Mouse (Mus musculus): ENCODE measurements around the gene Neurl2.
"Not testable (repeated sequence)": the region's sequence is repeated elsewhere in the genome, so short reads cannot be mapped to it uniquely, and the experiment has no call there.

The Neurl2 gene

DNA sequence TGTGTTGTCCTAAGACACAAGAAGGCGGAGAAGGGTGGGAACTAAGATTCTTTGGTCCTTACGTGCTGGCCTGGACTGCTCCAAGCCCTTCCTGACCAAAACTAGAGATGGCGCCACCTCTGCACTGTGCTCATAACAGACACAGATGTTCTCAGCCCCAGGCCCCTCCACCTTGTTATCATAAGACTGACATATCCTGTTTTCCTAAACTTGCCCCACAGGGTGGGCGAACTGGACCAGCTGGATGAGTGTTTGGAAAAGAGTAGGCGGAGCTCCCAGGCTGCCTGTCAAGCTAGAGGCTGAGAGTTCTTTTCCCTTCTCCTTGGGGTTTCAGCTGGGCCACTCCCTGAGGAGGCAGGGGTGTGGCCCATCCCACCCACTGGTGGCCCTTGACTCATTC lies 15.6 kb downstream of the Neurl2 start:
- in situ Hi-C loops (cut with MboI; ENCODE audit: low sequenced_read_pairs) = no loop called here

DNA sequence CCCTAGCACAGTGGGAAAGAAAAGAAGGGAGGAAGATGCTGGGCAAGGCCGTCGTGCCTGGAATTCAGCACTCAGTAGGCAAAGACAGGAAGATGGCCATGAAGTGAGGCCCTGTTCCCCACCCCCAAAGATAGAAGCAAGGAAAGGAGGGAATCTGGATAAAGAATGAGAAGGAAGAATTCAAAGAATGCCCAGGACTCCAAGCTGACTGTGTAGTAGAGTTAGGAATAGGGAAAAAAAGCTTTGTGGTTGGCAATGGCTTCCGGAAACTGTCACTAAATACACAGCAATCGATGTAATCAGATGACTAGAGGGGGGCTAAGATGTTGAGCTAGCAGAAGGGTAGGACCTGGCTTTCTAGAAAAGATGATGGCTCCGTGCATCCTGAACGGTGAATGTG lies 16.1 kb downstream of the Neurl2 start:
- in situ Hi-C loops (cut with MboI; ENCODE audit: low sequenced_read_pairs) = no loop called here

DNA sequence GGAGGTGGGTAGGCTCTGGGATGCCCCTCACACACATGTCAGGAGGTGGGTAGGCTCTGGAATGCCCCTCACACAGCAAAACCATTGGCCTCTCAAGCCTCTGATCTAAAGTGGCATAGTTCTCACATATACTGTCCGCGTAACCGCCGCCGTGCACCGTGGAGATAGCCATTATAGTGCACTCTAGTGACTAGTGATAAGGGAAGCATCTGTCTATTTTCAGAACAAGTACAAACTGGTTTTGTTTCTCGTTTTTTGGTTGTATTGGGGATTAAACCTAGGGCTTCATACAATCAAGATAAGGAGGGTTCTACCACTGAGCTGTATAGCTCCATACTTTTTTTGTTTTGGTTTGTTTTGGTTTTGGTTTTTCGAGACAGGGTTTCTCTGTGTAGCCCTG lies 17.4 kb downstream of the Neurl2 start:
- in situ Hi-C loops (cut with MboI; ENCODE audit: low sequenced_read_pairs) = no loop called here

DNA sequence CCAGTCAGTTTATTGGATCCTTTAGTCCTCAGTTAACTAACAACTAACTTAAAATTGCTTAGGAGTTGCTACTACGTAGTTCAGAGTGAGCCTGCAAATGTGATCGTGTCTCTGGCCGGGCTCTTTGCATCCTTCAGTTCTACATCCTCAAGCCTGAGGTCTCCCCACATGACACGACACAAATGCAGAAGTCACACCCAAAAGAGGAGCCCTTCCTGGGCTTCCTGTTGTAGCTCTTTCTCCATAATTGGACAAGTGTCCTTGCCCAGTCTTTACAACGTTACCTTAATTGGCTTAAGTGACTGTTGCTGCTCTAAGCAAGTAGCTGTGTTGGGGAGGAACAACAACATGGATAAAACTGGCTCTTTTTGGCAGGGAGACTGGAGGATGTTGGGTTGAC lies 17.9 kb downstream of the Neurl2 start:
- in situ Hi-C loops (cut with MboI; ENCODE audit: low sequenced_read_pairs) = no loop called here

DNA sequence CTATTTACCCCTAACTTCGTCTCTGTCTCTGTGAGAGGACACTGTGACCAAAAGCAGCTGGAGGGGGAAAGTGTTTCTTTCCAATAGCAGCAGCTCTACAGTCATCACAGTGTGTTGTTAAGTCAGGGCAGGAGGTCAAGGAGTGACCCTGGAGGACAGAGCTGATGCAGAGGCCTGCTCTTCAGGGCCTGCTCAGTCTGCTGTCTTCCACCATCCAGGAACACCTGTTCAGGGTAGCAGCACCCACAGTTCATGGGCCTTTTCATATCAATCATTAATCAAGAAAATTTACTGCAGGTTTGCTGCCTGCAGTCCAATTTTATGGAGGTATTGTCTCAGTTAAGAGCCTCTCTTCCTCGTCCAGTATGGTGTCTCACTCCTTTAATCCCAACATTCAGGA lies 19.7 kb downstream of the Neurl2 start:
- in situ Hi-C loops (cut with MboI; ENCODE audit: low sequenced_read_pairs) = no loop called here

DNA sequence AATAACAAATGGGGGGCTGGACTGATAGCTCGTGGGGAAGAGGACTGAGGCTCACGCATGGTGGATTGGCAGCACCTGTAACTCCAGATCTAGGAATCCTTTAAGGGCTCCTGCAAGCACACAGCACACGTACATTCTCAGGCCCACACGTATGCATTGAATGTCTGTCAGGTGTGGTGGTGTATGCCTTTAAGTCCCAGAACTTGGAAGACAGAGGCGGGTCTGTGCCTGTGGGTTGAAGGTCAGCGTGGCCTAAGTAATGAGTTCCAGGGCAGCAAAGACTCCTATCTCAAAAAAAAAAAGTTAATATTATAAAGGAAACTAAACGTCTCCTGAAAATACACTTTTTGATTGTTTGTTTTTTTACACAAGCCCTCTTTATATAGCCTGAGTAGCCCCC lies 26.6 kb downstream of the Neurl2 start:
- in situ Hi-C loops (cut with MboI; ENCODE audit: low sequenced_read_pairs) = no loop called here

DNA sequence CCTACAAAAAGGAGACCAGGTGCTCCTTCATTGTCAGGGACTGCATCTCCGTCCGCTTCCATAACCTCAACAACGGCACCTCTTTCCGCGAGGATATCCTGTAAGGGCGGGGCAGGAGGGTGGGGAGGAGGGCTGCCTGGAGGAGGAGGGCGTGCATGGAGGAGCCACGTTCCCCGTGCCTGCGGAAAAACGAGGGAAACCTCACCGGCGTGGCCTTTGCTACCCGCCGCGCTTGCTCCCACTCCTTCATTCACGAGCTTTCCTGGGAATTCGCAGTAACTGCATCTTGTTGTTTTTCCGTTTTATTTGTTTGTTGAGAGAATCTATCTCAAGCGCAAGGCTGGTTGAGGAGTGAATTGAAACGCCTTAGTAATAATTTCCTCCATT lies 27.9 kb downstream of the Neurl2 start:
- in situ Hi-C loops (cut with MboI; ENCODE audit: low sequenced_read_pairs) = no loop called here

DNA sequence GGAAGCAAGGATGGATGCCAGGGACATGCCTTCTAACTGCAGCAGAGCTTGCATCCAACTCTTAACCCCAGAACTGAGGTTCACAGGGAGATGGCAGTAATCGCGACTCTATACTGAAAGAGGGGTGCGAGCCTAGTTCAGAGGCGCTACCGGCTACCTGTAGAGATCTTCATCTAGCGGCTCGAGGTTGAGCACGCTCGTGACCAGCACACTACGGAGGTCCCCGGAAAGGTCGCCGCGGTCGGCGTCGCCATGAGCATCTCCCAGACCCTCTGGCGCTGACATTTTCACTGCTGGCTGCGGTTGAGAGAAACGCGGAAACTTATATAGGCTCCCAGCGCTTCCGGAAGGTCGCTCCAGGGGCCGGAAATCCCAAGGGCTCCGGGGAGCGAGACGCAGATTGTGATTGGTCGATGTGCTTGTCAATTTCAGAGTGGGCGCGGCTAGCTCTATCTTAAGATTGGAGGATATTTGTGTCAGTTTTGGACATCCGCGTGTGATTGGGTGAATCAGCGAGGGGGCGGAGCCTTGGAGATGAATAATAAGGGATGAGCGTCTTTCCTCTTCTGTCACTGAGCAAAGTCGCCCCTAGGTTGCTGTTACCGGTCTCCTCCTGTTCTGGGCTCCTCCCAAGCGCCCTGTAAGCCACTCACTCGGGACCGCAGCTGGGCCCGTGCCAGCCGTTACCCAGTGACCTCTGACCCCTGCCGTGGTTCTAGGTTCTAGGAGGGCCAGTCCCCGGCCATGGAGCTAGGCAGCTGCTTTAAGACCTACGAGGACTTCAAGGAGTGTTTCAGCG lies 28.5 kb downstream of the Neurl2 start, which contains the start of the genes Acot8 and Zswim3:
TSS of gene Acot8 (minus strand) at position 350 of the 799 bp plus-strand sequence.
TSS of gene Zswim3 (plus strand) at position 566 of the 799 bp plus-strand sequence.
- in situ Hi-C loops (cut with MboI; ENCODE audit: low sequenced_read_pairs) = no loop called here

DNA sequence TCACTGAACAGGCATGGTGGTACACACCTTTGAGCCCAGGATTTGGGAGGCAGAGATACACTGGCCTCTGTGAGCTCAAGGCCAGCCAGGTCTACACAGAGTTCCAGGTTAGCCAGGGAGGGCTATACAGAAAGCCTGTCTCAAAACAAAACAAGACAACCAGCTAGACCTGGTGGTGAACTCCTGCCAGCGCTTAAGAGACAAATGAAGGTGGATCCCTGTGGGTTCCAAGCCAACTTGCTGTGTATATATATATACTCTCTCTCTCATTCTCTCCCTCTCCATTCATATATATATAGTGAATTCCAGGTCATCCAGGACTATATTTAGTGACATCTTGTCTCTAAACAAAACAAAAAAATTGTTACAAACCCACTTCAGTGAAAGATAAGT lies 29.3 kb downstream of the Neurl2 start:
- in situ Hi-C loops (cut with MboI; ENCODE audit: low sequenced_read_pairs) = no loop called here

DNA sequence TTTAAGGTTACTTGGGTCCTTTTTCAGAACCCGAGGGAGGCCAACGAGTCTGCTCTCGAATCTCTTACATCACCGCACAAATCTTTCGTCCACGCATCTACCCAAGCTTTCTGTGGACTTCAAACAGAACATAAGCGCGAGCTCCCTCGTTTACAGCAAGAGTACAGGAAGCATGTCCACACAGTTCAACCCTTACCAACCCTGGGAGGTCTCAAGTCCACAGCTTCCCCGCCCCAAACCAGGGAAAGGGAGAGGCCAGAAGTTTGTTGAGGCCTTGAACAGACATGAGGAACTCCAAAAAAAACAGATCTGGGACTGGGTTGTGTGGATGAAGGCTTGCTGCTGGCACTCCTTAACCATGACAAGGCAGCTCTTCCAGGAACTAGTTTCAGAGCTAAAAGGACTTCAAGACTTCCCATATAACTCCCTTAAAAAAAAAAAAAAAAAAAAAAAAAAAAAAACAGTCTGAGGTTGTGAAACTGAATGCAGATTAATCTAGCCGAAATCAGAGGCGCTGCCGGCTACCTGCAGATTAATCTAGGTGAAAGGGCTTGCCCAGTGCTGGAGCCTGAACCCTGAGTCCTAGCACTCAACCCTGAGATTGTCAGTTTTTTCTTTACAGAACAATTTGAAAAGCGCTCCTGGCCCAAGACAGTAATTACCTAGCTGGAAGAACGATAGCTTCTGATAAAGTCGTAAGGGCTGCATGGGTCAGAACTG lies 29.9 kb downstream of the Neurl2 start:
- in situ Hi-C loops (cut with MboI; ENCODE audit: low sequenced_read_pairs) = no loop called here

DNA sequence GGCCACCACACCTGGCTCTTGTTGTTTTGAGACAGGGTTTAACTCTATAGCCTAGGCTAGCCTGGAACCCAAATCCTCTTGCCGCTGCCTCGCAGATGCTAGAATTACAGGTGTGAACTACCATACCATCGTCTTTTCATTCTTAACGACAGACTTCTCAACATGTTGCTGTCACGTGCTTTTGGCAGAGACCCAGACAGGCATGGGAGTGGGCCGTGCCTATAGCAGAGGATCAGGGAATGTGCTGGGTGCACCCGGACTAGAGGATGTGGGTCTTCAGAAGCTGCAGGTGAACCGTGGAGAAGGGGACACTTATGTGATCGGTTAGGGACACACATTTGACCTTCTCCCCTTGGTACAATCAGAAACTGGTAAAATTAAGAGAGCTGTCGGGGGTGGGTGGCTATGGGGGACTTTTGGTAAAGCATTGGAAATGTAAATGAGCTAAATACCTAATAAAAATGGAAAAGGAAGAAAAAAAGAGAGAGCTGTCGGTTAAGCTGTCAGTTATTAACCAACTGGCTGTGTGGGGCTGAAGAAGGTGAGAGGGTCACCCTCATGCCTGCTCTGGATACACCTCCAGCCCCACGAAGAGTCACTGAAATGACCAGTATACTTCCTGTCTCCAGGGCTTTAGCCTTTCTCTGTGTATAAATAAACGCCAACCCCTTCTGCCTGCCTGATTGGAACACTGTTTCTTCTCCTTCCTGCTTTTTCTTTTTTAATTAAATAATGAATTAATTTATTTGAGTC lies 32.8 kb downstream of the Neurl2 start:
- in situ Hi-C loops (cut with MboI; ENCODE audit: low sequenced_read_pairs) = no loop called here

DNA sequence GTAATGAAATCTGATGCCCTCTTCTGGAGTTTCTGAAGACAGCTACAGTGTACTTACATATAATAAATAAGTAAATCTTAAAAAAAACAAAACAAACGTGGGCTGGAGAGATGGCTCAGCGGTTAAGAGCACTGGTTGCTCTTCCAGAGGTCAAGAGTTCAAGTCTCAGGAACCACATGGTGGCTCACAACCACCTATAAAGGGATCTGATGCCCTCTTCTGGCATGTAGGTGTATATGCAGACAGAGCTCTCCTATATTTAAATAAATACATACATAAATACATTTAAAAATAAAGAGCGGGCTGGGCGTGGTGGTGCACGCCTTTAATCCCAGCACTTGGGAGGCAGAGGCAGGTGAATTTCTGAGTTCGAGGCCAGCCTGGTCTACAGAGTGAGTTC lies 34.7 kb downstream of the Neurl2 start:
- in situ Hi-C loops (cut with MboI; ENCODE audit: low sequenced_read_pairs) = not testable (repeated sequence)

DNA sequence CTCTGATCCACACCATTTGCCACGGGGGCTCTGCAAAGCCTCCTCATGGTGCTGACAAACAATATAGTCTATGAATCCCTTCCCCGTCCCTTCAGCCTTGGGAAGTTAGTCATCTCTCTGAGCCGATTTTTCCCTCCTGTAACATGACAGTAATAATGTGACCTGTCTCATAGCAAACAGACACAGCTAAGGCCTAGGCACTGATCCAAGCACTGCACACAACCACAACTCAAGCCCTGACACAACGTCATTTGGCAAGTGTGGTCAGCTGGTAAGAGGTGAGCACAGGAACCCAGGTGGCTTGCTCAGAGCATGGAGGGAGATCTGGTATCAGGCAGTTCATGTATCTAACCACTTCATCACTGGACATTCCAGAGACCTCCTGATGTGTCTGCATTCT lies 37.4 kb downstream of the Neurl2 start:
- in situ Hi-C loops (cut with MboI; ENCODE audit: low sequenced_read_pairs) = no loop called here

DNA sequence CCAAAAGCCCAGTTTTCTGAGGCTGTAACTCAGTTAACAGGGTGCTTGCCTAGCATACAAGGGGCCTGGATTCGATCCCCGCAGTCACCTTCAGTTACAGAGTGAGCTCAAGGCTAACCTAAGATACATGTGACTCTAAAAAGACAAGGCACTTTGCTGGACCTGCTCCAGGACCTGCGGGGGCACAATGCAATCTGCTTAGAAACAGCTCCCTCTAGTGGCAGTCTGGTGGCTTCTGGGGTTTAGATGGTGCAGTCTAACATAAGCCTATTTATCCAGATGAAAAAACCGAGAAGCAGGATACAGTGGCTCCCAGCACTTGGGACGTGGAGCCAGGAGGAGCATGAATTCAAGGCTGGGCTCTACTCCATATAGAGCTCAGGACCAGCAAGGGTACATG lies 39.0 kb downstream of the Neurl2 start:
- in situ Hi-C loops (cut with MboI; ENCODE audit: low sequenced_read_pairs) = no loop called here

DNA sequence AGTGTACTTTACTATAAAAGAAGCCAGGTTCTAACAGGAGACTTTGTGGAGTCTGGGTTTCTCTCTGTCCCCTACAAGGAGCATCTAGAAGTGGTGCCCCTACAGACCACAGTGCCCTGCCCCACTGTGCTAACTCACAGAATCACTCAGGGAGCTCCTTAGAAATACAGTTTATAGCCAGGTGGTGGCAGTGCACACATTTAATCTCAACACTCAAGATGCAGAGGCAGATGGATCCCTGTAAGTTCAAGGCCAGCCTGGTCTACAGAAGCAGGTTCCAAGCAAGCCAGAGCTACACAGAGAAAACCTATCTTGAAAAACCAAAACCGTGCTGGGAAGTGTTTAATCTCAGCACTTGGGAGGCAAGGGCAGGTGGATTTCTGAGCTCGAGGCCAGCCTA lies 39.5 kb downstream of the Neurl2 start:
- in situ Hi-C loops (cut with MboI; ENCODE audit: low sequenced_read_pairs) = no loop called here

DNA sequence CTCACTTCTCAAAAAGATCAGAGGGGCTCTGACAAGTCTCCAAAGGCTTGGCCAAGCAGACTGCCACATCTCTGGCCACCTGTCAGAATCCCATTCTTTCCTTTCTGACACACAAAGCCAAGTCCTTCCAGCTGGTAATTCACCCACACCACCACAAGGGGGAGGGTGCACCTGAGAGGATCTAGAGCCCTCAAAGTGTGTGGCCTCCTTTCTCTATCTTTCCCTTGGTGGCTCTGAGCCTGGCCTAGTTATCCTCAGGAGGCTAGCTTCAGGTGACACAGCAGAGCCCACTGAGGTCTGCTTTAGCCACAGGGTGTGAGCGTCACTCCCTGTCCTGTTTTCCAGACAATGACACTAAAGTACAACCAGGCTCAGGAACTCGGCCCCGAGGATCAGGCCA lies 40.0 kb downstream of the Neurl2 start:
- in situ Hi-C loops (cut with MboI; ENCODE audit: low sequenced_read_pairs) = no loop called here

DNA sequence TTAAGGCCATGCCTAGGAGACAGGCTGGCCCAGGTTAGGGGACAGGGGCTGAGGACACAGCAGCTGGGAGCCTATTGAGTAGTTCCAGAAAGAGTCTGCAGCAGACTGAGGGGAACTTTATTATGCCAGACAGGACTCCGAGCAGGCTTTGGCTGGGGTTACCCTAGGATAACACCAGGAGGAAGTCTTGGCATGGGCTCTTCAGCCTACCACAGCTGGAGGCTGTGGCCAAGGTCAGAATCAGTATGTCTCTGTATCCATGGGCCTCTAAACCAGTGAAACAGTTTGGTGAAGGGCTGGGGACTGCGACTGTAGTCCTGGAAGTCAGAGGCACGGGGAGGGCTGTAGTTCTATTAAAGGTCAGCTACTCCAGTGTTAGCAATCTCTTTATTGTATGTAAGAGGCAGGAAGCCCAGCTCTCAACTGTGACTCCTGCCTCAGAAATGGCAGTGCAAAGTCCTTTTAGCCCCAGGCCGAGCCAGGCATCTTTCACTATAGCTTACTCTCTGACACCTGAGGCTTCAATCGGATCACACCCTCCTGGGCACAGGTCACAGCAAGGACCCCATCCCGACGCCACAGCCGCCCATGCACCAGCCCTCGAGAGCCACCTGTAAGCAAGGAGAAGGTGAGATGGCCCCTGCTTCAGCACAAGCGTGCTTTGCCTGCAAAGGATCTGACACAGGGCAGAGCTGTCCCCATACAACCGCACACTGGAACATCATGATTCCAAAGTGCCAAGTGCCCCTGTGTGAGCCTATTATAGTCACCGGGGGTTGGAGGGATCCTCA lies 40.7 kb downstream of the Neurl2 start:
- in situ Hi-C loops (cut with MboI; ENCODE audit: low sequenced_read_pairs) = no loop called here

DNA sequence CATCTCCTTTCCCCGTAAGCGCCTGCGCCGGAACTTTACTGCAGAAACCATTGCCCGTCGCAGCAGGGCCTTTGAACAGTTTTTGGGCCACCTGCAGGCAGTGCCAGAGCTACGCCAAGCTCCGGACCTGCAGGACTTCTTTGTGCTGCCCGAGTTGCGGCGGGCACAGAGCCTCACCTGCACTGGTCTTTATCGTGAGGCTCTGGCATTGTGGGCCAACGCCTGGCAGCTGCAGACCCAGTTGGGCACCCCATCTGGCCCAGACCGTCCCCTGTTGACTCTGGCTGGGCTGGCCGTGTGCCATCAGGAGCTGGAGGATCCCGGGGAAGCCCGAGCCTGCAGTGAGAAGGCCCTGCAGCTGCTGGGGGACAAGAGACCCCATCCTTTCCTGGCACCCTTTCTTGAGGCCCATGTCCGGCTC lies 41.4 kb downstream of the Neurl2 start:
- in situ Hi-C loops (cut with MboI; ENCODE audit: low sequenced_read_pairs) = no loop called here

DNA sequence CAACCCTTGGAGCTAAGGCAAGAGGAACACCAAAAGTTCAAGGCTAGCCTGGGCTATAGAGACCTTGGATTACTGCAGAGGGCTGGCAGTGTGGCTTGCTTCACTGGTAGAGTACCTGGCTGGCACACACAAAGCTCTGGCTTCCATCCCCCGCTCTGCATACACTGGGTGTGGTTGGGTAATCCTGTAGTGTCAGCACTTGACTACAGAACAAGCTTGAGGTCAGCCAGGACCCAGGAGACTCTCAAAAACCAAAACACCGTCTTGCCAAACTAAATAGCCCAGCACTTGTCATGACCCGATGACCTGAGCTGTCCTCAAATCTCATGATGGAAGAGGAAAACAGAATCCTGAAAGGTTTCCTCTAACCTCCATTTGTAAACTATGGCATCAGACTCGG lies 42.8 kb downstream of the Neurl2 start:
- in situ Hi-C loops (cut with MboI; ENCODE audit: low sequenced_read_pairs) = no loop called here

DNA sequence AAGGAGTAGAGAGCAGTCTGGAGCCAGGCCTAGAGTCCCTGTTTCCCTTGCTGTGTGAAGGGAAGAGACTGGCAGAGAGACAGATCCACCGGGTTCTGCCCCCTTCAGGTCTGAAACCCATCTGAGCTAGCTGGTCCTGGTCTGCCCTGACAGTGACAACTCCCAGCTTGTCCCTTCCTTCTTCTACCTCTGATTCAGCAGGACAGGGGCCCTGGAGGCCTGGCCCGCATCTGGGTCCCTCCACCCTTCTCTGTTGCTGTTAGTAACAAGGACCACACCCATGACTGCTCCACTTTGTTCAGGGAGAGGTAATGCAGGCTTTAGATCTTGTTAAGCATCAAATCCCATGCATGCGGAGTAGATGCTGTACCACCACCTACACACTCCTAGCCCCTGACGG lies 44.8 kb downstream of the Neurl2 start:
- in situ Hi-C loops (cut with MboI; ENCODE audit: low sequenced_read_pairs) = no loop called here

DNA sequence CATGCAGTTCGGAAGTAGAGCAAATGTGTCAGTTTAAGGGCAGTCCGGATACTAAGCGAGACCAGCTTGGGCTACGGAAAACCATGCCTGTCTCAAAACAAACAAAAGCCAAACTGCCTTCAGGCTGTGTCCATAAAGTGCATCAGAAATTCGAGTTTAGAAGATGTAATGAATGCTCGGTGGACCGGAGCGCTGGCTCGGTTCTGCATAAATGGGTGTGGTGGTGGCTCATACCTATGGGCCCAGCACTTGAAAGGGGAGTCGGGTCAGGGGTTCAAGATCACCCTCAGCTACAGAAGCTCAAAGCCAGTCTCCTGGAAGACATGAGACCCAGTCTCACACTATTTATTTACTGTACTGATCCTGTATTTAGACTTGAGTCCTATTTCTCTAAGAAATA lies 45.5 kb downstream of the Neurl2 start:
- in situ Hi-C loops (cut with MboI; ENCODE audit: low sequenced_read_pairs) = no loop called here

Data from CH12F3 (cell line).